Mouse (Mus musculus) hindbrain, embryonic 14.5 days (tissue): ENCODE measurements around the gene P4hb. TPM values are rescaled to one million over a fixed set of nuclear protein-coding genes. Genes with fewer than 3 reads are reported as not detected.
"Not testable (repeated sequence)": the region's sequence is repeated elsewhere in the genome, so short reads cannot be mapped to it uniquely, and the experiment has no call there.

Source experiments
- ATAC-seq: fragments of 200-750 bp; cut with Nextera tagmentation; 2 replicates; pipeline ENCODE4 v1.8.0; 2017; ENCODE audit warnings: moderate number of reproducible peaks, mild to moderate bottlenecking, moderate TSS enrichment, moderate library complexity; ENCODE audit not compliant: low FRiP score
- DNase-seq: peaks from one replicate; pipeline ENCODE4 v3.0.0-alpha.2; 2015; ENCODE audit warnings: low spot score
- H3K27ac ChIP-seq: fragments of 300-500 bp; sonication (generic); 2 replicates; pipeline ENCODE4 v1.5.1; 2014; ENCODE audit warnings: mild to moderate bottlenecking, moderate library complexity
- H3K27me3 ChIP-seq: fragments of 300-500 bp; sonication (generic); 2 replicates; pipeline ENCODE4 v1.6.1; 2014; ENCODE audit warnings: mild to moderate bottlenecking, low read length, mixed read lengths; ENCODE audit not compliant: control insufficient read depth, insufficient read depth
- H3K36me3 ChIP-seq: fragments of 300-500 bp; sonication (generic); replicated peaks from 2 replicates; pipeline ENCODE4 v1.6.1; 2014; ENCODE audit not compliant: control insufficient read depth, insufficient read depth
- H3K4me1 ChIP-seq: fragments of 300-500 bp; sonication (generic); replicated peaks from 2 replicates; pipeline ENCODE4 v1.6.1; 2014; ENCODE audit warnings: antibody characterized with exemption, low read length, mixed read lengths; ENCODE audit not compliant: control insufficient read depth, insufficient read depth
- H3K4me2 ChIP-seq: fragments of 300-500 bp; sonication (generic); replicated peaks from 2 replicates; pipeline ENCODE4 v1.6.1; 2014; ENCODE audit warnings: mild to moderate bottlenecking, moderate library complexity
- H3K4me3 ChIP-seq: fragments of 300-500 bp; sonication (generic); replicated peaks from 2 replicates; pipeline ENCODE4 v1.5.1; 2014; ENCODE audit warnings: mild to moderate bottlenecking, low read length
- H3K9ac ChIP-seq: fragments of 300-500 bp; sonication (generic); 2 replicates; pipeline ENCODE4 v1.6.1; 2014
- H3K9me3 ChIP-seq: fragments of 300-500 bp; sonication (generic); 2 replicates; pipeline ENCODE4 v1.6.1; 2016; ENCODE audit warnings: low read length; ENCODE audit not compliant: control insufficient read depth
- WGBS: fragments of 180-500 bp; shearing (Covaris S2); extraction: QIAGEN DNeasy Blood & Tissue Kit; methylation state at CpG from one replicate; pipeline ENCODE4 v1.1.7; 2014; 5-methylcytosine and 5-hydroxymethylcytosine counted together
- polyA plus RNA-seq: library from polyadenylated mRNA; unstranded; fragments of >200 nt; fragmentation: Nextera tagmentation; extraction: Ambion mirVana; gene quantifications from 2 replicates; pipeline ENCODE4 v1.2.1, GENCODE M21; 2014

Gene P4hb
- polyA plus RNA-seq, 1 experiment from 2014 or later = 295 TPM

- H3K4me3 ChIP-seq = no peak overlapping the region
- DNase-seq (no peak), ATAC-seq (no peak)
- no peaks in the 10 kb centered on the region for H3K4me1 ChIP-seq
- no peak overlapping the region for H3K9ac ChIP-seq
- no peaks in the 10 kb centered on the region for H3K9me3 ChIP-seq
- no peak overlapping the region for H3K4me2 ChIP-seq
- peaks cover 95% of the 10 kb centered on the region for H3K36me3 ChIP-seq
- H3K27ac ChIP-seq = no peak overlapping the region
- H3K27me3 ChIP-seq = no peaks in the 10 kb centered on the region
- WGBS = 96% methylated on average over 13 of the region's 13 CpGs
Measured at GRCm38 (mm10) chr11:120562949-120563348, 10.1 kb downstream of the P4hb start.

DNA sequence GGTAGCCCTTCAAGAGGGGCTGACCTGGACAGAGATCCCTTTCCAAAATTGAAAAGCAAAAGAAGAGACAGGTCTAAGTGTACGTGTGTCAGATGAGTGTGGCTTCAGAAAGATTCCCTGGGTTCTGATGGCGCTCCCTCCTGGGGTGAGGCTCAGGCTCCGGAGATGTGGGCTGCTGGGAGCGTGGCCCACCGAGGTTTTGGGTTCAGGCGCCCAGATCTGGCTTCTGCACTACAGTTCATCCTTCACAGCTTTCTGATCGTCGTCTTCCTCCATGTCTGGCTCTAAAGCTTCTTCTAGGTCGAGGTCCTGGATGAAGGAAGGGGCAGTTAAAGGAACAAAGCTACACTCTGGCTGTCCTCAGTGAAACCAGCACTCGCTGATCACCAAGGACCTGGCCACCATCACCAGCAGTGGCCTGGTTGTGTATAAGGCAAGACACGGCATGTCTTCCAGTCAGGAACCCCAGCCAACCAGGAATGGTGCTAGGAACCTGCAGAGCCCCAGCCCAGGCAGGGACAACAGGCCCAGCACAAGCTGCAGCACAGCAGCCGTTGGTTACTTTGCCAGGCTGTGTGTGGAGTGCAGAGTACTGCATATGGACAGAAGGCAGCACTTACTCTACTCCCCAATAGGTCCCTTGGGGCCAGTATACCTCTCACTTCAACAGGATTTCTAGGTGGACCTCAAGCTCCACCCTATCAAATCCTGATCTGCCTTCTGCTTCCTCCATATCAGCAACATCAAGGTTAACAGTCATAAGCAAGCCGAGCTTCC is 11.9 kb downstream of the P4hb start:
- Histone ChIP-seq H3K27me3 (no peaks in the 10 kb centered on the region), H3K4me1 (no peaks in the 10 kb centered on the region), H3K9ac (no peak overlapping the region), H3K4me2 (no peak overlapping the region), H3K36me3 (peaks cover 76% of the 10 kb centered on the region), H3K27ac (no peak overlapping the region), H3K9me3 (no peaks in the 10 kb centered on the region; the same call in 1 of the 2 replicates), H3K4me3 (no peak overlapping the region)
- no peak for ATAC-seq
- DNase-seq = no peak
- 96% methylated on average over 13 of the region's 13 CpGs for WGBS

GRCm38 (mm10) chr11:120558843-120559242 is 14.2 kb downstream of the P4hb start:
- H3K4me3 ChIP-seq, H3K27ac ChIP-seq, DNase-seq, H3K27me3 ChIP-seq, H3K4me2 ChIP-seq, H3K9ac ChIP-seq, H3K9me3 ChIP-seq, H3K4me1 ChIP-seq, ATAC-seq: not testable (repeated sequence)
- 89% methylated on average over 6 of the region's 6 CpGs for WGBS
- peaks cover 54% of the 10 kb centered on the region for H3K36me3 ChIP-seq

- Histone ChIP-seq H3K4me2 (no peak overlapping the region), H3K27me3 (no peaks in the 10 kb centered on the region), H3K4me3 (no peak overlapping the region), H3K27ac (no peak overlapping the region), H3K9ac (no peak overlapping the region), H3K9me3 (no peaks in the 10 kb centered on the region; the same call in 1 of the 2 replicates), H3K4me1 (peaks cover 2% of the 10 kb centered on the region; the same call in 1 of the 2 replicates), H3K36me3 (peaks cover 18% of the 10 kb centered on the region)
- DNase-seq = no peak
- WGBS = 84% methylated on average over 2 of the region's 2 CpGs
- no peak for ATAC-seq
Measured at GRCm38 (mm10) chr11:120555260-120555659, 17.8 kb downstream of the P4hb start.

DNA sequence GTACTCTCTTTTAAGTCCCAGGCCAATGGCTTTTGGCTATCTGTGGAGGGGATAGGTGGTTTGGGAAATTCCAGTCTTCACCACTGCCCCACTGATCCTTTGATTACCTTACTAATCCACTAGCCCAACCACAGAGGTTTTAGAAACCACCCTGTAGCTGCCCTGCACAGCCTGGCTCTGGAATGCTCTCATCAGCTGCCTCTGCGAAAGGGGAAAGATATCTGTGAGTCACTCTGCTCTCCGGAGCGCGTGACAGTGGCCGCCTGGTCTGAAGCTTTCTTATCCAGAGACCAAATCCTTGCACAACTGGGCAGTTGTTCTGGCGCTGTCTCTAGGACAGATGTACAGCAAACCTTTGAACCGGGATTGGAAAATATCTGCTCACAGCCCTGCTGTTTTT is 18.2 kb downstream of the P4hb start:
- no peak overlapping the region for H3K4me3 ChIP-seq
- no peaks in the 10 kb centered on the region; the same call in 1 of the 2 replicates for H3K9me3 ChIP-seq
- H3K9ac ChIP-seq = no peak overlapping the region
- peaks cover 6% of the 10 kb centered on the region; the same call in 1 of the 2 replicates for H3K4me1 ChIP-seq
- no peak overlapping the region for H3K27ac ChIP-seq
- peaks cover 13% of the 10 kb centered on the region for H3K36me3 ChIP-seq
- no peak for DNase-seq
- 87% methylated on average over 7 of the region's 7 CpGs for WGBS
- H3K27me3 ChIP-seq = no peaks in the 10 kb centered on the region
- H3K4me2 ChIP-seq = no peak overlapping the region
- ATAC-seq = no peak

DNA sequence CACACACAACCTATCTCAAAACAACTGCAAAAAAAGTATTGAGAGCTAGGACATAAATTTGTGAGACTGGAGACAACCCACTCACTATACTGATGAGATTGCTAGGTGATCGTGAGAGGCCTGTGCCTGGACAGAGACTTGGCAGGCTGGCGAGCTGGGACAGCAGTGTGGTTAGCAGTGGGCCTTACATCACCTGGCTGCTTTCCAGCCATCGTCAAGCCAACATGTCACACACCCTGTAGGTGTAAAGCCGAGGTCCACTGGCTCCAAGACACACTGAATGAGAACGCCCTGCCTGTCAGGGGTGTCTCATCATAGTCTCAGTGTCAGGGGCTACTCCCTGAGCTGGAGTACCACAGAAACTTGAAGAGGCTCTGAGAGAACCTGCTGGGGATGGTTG is 20.3 kb downstream of the P4hb start:
- Histone ChIP-seq H3K27ac (no peak overlapping the region), H3K4me3 (no peak overlapping the region), H3K36me3 (no peaks in the 10 kb centered on the region), H3K4me1 (peaks cover 15% of the 10 kb centered on the region), H3K4me2 (no peak overlapping the region), H3K9ac (no peak overlapping the region), H3K9me3 (no peaks in the 10 kb centered on the region; the same call in 1 of the 2 replicates), H3K27me3 (no peaks in the 10 kb centered on the region)
- ATAC-seq (no peak), DNase-seq (no peak)
- 76% methylated on average over 5 of the region's 5 CpGs for WGBS

DNA sequence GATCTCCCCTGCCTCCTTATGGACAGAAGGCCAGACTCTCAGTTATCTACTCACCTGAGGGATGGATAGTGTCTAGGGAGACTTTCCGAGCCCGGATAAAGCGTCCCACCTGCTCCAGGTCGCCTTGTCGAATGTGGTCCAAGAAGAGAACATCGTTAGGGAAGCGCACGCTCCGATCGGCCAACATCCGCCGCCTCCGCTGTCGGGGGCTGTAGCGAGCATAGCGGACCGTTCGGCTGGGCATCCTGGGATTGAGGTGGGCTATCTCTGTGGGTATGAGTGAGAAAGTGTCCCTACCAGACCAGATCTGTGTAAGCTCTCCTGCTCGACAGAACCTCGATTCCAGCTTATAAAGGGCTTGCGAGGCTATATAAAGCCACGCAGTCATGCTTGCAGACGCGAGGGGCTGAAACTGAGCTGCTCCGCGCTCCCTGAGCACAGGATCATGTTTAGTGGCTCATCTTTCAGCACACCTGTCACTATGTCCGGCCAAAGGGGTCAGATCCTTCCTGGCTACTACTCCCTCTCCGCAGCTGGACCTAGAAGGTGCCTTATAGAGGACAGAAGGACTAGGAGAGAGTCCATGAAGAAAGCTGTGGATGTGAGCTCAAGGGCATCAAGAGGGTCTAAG is 22.1 kb downstream of the P4hb start, which contains the start of gene Ppp1r27:
Gene Ppp1r27, minus strand, starts transcription at position 323 of the 631 bp plus-strand sequence.
- Histone ChIP-seq H3K9ac (peak within 1 kb of the TSS; percentile 98), H3K27me3 (no peaks in the 10 kb centered on the region), H3K4me3 (peak within 1 kb of the TSS; percentile 96), H3K4me2 (peak within 1 kb of the TSS; percentile 77), H3K9me3 (no peaks in the 10 kb centered on the region), H3K4me1 (peaks cover 15% of the 10 kb centered on the region), H3K36me3 (no peaks in the 10 kb centered on the region), H3K27ac (peak within 1 kb of the TSS; percentile 86)
- 94% methylated on average over 28 of the region's 28 CpGs for WGBS
- ATAC-seq (no peak), DNase-seq (no peak)

DNA sequence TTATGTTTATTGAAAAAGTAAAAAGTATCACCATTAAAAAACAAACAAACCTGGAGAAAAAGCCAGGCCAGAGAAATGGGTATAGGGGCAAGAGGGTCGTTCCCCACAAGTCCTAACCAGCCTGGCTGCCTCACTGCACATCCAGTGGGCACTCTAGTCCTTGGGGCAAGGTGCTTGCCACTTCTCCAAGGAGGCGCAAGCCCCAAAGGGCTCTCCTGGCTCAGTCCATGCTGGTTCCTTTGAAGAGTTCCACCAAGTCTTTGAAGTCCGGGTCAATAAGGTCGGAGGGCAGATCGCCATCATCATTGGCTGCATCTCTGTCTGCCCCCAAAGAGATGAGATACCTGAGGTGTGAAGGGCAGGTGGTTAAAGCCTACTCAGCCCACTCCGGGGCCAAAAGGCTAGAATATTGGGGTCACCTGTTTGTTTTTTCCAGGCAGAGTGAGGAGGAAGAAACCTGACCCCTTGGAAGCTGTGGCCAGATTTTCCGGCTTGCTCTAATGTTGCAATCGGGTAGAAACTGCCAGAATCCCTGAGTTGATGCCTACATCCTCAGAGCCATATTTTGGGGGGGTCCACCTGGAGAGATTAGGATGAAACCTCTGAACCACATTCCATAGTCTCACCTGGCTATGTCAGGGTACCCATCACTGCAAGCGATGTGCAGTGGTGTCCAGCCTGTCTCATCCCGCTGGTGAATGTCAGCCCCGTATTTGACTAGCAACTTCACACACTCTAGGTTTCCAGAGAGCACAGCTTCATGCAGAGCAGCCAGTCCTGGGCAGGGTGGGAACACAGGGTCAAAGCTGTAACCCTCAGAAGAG is 22.9 kb downstream of the P4hb start:
- Histone ChIP-seq H3K4me2 (peak overlapping the region; percentile 77), H3K4me1 (peaks cover 15% of the 10 kb centered on the region), H3K36me3 (no peaks in the 10 kb centered on the region), H3K27ac (peak overlapping the region; percentile 86), H3K4me3 (peak overlapping the region; percentile 96), H3K9ac (peak overlapping the region; percentile 98), H3K27me3 (no peaks in the 10 kb centered on the region), H3K9me3 (no peaks in the 10 kb centered on the region)
- DNase-seq (no peak), ATAC-seq (peak; percentile 35; the same call in 1 of the 2 replicates)
- WGBS = 78% methylated on average over 11 of the region's 11 CpGs
